Mouse (Mus musculus): ENCODE results near the gene Srgap3.

Srgap3 gene

DNA sequence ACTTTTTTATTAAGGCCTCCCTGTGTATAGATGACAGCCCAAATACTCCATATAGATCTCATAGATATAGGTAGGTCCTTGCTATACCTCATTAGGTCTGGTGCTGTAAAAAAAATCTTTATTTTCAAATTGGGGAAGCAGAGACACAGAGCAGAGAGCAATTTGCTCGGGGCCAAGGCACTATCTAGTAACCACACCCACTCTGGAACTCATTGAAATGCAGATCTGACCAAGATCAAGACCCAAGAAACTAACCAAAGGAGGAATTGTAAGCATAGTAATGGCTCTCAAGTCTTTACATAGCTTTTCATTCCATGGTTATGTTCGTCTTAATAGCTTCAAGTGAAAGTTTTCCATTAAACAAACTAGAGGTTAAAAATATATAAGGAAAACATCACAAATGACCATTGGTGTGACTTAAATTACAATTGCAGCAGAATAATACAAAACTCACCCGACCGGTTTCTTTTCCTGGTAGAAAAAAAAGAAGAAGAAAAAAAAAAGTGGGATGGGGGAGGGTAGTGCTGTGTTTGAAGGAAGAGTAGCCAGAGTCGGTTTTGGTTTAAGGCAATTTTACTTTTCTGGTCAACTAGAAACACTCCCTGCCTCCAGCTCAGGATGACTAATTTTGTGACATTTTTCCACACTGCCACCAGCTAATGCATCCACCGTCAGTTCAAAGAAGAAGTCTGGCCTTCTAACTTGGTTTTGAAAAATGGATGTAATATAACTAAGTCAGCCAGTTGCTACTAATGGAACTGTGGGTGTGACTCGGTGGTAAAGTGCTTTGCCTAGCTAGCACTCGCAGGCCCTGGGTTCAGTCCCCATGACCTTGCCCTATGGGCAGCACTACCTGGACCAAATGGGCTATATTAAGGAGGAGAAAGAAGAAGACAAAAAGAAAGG, 3.4 kb upstream of the Srgap3 start:
- no peak for DNase-seq (ENCODE audit: low read depth, low spot score)

DNA sequence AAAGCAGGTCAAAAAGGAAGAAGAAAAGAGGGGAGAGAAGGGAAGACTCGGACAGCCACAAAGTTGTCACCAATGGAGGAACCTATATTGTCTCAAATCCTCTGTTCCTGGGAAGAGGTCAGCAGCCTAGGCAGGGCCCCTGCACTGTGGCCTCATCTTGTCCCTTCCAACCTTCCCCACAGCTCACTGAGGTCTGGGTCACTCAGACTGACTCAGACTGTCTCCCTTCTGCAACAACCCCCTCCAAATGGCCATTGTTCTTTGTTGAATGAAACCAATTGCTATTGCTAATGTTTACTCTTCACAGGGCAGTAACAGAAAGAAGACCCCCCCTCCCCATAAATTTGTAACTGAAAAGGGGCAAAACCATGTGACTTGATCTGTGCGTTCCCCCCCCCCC, 2.2 kb upstream of the Srgap3 start:
- no peak for DNase-seq (ENCODE audit: low read depth, low spot score)

DNA sequence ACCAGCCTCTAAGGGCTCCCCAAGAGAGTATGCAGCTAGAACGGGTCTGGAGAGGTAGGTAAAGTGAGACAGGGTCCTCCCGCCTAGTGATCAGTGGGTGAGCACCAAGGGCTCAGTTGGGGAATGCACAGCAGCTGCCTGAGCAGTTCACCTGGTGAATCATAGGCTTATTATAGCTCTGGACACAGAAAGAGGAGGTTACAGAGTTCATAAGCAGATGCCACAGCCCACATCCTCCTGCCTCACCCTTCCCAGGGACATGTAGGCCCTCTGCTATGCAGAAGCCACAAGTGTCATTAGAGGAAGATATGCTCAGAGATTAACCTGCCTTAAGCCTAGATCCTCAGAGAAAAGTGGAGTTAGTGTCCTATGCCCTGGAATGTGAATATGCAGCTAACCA, 1.4 kb upstream of the Srgap3 start:
- DNase-seq (ENCODE audit: low read depth, low spot score): no peak

DNA sequence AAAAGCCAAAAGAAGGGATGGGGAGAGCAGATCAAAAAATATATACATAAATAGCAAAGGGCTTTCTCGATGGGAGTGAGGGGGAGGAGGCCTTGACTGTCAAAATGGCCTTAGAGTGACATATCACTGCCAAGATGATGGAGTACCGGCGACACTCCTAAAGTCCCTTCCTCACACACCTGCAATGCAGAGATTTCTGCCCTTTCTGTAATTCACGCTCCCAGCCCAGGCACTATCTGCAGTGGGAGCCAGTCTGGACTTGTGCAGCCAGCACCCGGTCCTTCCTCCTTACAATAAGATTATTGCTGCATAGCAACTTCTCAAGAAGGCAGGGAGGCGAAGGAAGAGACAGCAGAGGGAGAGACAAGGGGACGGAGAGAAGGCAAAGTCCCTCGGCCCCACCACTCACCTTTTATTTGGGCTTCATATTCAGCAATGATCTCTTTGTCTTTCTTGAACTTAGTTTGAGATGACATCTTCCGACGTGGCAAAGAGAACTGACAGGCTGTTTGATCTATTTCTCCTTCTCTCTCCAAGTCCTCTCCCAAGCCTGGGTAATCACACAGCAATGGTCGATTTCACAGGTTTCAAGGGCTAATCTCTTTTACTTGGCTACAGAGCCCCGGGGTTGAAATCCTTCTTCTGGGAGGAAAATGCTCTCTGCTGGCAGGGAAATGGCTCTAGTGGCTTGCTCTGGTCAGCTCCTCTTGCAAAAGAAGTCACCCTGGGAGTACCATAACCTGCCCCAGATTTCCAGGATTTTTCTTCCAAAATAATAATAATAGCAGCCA, 850 bp downstream of the Srgap3 start:
- no peak for DNase-seq (ENCODE audit: low read depth, low spot score)

DNA sequence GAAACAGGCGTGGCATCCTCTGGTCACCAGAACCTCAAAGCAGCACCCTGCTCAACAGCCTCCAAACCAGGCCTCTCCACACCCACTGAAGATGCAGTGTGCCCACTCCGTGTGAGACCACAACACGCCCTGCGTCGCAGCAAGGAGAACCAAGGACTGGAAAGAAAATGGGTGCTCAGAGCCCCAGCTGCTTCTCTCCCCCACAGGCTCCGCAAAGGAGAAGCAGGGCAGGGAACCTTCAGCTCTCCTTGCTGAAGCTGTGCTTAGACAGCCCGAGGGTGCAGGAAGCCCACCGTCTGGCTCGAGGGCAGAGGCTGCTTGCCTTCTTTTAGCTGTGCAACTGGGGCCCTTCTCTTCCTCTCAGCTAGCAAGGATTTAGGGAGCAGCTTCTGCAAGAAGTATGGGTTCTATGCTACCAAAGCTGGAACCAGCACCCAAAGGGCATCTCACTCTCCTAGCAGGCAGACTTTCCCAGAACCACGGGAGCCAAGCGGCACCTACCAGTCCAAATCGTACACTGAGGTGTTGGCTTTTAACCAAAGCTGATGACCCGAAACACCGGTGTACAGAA, 1.8 kb downstream of the Srgap3 start:
- DNase-seq (ENCODE audit: low read depth, low spot score): no peak

DNA sequence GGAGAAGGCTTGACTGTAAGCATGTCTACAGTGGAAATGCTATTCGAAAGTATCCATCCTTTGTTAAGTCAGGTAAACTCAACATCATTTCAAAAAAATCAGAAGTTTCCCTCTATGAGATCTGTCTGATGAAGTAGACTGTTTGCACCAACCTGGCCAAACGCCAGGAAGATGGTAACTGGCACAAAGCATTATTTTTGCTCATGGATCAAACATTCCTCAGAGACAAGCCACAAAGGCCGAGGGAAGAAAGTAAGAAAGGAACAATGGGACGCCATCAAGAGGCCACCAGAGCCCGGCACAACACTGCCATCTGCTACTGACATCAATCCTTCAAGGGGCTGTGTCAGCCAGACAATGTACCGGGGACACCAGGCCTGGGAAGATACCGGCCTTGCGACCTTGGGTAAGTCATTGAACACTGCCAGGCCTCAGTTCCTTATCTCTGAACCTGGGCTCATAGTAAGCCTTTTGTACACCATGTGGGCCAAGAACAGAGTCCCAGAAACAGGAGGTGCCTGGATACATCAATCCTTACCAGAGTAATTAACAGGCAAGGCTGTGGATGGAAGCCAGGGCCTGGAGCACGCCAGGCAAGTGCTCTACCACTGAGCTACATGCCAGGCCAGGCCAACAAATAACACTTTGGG, 3.3 kb downstream of the Srgap3 start:
- DNase-seq (ENCODE audit: low read depth, low spot score): no peak

DNA sequence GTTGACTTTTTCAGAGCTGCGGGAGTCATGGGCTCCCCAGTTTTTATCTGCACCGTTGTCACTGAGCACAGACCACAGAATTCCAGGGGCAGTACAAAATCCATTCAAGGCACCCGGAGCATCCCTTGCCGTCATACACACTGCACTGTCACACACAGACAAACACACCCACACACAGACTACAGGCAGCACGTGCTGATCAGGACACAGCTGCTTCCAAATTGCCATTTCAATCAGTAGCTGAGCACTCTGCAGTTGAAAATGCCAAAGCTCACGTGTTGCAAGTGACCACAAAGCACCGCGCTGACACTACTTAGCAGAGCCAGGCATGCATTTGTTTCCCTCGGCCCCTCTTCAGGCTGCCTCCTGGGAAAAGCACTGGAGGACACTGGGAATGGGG, 7.8 kb downstream of the Srgap3 start:
- no peak for DNase-seq (ENCODE audit: low read depth, low spot score)

DNA sequence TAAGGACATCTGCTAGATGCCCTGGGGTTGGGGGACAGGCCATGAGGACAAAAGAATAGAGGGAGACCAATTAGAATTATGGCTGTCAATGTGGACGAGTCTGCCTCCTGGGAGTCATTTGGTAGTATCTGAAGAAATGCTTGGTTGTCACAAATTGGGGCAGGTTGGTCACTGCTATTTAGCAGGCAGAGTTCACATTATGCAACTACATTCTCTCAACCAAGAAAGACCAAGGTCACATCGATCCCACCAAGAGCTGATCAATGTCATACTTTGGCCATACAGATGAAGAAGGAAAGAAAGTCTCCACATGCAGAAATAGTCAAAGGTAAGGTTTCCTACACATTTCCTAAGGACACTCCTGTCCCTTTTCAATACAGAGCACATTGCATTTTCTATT, 9.3 kb downstream of the Srgap3 start:
- no peak for DNase-seq (ENCODE audit: low read depth, low spot score)

DNA sequence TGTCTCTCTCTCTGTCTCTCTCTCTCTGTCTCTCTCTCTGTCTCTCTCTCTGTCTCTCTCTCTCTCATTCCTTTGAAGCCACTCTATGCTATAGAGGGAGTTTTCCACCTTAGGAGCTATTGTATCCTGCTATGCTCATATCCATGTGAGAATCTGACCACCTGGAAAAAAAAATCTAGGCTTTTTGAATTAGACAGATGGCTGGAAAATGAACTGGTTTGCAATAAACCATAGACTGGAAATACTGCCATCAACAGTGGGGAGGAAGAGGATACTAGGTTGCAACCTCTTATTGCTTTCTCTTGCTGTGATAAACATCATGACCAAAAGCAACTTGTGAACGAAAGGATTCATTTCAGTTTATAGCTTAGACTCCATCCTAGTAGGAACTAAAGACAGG, 12.6 kb downstream of the Srgap3 start:
- DNase-seq (ENCODE audit: low read depth, low spot score): no peak

DNA sequence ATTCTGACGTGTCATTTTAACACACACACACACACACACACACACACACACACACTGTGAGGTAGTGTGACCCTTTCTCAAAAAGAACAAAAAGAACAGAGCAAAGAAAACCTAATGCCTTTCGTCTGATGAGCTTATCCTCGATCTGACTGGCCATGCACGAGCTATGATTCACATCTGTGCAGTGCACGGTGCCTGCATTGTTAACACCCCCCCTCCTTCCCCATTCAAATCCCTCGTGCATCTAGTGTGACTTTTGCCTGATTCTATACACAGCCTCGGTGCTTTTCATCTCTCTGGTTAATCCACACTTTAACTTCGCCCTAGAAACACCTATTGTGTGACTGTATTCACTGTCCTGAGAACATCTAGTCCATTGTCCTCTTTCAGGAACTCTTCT, 14.5 kb downstream of the Srgap3 start:
- no peak for DNase-seq (ENCODE audit: low read depth, low spot score)

DNA sequence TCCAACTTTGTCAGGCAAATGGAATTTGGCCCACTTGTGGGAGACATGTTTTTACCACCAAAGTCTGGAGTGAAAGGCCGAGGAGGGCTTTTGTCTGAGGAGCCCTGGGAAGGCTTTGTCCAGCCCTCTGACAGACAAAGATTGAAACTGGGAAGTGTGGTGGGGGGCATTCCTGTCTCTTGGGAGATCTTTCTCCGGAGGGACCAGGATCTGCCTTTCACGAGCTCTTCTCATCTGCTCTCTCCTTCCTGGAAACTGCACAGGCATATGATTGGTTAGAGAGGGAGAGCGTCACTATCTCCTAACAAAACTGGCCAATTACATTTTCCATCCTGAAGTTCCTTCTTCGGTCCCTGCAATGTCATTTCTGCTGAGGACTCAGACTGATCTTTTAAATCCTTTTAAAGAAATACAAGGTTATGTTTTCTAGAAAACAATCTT, 17.0 kb downstream of the Srgap3 start:
- DNase-seq (ENCODE audit: low read depth, low spot score): no peak

DNA sequence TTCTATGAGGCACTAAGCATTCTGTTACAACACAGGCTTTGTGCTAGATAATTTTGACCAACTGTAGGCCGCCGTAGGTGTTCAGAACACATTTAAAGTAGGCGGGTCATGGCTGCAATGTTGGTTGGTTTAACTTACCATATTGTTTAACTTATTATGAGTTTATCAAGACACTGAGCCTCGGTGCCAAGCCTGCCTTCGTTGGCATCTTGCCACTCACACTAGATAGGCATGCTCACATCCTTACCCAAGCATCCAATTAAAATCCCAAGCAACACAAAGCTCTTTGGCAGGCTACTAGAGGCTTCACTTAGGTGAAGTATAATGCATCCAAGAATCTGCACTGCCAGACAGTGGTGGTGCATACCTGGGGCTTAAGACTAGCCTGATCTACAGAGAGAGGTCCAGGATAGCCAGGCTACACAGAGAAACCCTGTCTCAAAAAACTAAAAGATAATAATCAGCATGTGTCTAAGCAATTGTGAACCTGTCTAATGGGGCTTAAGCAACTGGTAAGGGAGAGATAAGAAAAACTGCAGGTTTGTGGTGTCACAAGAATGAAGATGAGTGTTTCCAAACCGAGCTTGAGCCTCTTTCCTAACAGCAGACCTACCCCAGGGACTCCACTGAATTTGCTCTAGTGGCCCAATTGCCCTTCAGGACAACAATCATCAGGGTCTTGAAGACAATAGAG, 17.6 kb downstream of the Srgap3 start:
- DNase-seq (ENCODE audit: low read depth, low spot score): no peak

DNA sequence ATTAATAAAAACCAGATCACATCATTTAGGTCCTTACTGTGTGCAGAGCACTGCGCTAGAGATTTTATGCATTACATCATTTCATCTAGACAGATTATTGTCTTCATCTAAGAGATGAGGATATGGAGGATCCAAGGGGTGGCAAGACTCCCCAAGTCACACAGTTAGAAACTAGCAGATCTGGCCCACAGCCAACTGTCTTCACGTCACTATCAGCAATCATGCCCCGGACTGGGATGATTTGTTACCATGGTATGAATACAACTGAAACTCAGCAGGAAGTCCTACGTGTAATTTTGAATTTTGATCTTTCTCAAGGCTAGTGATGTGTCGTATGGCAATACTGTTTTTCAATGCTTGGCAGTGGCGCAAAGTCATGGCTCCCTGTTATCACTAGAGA, 18.2 kb downstream of the Srgap3 start:
- no peak for DNase-seq (ENCODE audit: low read depth, low spot score)

DNA sequence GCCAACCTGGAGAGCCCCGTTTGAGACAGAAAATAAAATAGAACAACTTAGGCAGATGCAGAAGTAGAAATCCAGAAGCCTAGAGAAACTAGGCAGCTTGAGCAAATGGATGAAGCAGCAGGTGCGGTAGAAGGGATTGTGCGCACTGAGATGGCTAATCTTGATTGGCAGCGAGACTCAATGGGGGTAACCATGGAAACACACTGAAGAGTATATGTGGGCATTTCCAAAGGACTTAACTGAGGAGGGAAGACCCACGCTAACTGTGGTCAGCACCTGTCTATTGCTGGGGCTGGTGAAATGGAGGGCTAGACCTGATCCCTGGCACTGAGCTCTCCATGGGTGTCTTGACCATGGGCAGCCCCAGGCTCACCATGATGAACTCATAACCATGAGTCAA, 19.7 kb downstream of the Srgap3 start:
- no peak for DNase-seq (ENCODE audit: low read depth, low spot score)

DNA sequence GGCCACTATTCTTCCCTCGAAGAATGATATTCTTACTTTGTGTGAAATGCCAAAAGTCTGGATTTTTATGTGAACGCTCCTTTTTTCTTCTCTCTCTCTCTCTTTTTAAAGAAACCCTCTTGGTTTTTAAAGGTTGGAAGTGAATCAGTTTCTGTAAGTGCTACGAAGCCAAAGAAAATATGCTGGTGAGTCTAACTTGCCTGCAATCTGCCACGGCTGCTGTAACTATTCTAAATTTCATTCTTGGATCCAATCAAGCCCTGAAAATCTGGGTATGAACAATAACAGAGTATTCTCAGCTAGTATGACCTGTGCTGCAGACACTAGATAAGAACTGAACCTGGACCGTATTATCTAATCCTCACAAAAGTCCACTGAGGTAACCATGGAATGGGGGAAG, 21.1 kb downstream of the Srgap3 start:
- no peak for DNase-seq (ENCODE audit: low read depth, low spot score)

DNA sequence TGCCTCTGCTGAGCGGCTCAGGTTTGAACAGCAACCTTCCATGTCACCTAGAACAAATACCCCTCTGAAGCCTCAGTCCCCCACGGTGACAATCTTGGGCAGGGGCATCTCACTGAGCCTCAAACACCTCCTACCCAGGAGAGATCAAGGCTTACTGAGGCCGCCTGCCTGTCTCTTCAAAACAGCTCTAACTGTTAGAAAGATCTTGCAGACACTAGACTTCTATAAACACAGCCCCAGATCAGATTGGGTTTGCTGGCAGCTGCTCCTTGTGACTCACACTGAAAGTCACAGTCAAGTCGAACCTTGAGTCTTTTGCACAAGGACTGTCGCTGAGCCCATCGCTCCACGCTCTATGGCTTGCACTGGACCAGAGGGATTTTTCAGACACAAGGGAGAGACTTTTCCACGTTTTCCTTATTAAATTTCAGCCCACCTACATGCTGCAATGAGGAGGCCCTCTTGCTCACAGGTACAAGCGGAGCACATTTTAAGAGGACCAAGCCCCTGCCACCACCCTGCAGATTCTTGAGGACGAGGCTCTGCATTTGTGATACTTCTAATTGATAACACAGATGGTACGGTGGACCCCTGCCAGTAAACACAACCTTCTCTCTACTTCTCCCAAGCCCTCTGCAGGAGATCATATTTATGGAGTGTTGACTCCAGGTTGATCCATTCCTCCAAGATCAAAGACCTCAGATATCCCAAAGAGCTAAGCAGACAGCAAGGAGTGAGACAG, 21.7 kb downstream of the Srgap3 start:
- DNase-seq (ENCODE audit: low read depth, low spot score): no peak

DNA sequence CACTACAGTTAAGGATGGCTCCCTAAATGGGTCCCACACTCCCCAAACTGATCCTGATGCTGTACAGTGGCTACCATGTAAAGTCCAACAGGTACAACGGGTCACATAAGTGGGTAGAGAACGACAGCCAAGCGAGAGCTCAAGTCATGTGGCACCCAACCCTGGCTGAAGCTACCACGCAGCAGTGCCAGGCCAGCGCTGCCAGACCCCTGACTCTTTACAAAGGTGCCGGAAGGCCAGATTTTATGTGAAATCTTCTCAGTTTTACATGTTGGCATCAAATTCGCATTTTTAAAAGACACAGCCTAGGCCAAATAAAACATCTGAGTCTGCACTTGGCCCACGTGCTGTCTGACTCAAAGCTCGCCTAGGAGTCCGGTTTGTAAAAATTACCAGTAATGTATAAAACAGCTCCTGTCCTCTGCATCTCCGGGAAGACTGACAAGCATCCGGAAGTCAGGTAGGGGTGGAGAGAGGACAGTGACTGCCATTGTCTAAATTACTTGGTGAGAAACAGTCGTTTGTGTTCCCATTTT, 22.4 kb downstream of the Srgap3 start:
- DNase-seq (ENCODE audit: low read depth, low spot score): no peak

DNA sequence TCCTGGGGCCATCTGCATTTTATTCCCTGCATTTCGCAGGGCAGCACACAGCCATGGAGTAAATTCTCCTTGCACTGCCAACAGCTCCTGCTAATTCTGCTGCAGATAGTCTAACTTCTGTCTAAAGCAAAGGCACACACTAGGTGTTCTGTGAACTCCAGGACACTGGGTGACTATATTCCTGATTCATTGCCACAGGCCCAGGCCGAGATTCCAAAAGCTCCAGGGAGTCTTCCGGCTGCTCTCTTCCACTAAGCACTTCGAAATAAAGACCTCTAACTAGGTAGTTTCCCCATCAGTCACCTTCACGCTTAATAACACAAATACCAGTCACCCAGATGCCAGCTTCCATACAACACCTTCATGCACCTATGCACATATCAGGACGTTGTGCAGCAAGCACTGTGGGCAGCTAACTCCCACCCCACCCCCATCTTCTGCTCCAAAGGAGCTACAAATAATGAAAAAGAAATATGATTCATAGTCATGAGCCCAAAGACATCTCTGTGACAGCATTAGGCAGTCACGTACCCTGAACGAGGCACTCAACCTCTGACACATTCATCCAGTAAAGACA, 26.4 kb downstream of the Srgap3 start:
- no peak for DNase-seq (ENCODE audit: low read depth, low spot score)

DNA sequence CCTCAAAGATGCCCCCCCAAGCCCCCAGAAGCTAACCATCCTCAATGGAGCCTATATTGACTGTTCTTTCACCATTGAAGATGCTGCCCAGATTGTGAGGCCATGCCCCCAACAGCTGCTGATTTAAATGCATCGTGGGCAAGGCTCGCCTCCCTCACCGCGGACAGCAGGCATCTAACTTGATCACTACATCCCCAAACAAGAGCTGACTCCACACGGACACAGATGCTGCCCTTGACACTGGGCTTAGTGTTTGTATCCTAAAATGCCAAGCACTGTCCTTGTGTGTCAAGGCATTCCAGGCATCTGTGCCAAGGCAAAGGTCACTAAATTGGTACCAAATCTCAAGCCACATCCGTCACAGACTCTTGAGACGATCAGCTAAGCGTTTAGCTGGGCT, 29.3 kb downstream of the Srgap3 start:
- no peak for DNase-seq (ENCODE audit: low read depth, low spot score)

DNA sequence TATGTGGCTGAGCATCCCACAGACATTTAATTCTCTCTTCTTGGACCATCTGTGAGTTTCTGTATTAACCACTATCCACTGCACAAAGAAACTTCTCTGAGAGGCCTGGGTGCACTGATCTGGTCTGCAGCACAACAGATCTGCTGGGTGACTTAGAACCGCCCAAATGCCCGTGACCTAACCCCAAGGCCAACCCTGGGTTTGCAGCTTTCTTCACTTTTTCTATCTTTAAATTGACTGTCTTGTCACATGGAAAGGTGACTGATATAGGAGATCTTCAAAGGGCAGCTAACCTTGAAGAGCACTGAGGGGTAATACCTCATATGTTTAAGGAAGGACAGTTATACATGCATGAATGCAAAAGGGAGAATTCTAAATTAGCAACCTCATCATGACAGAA, 30.8 kb downstream of the Srgap3 start:
- no peak for DNase-seq (ENCODE audit: low read depth, low spot score)
